Mouse (Mus musculus): ENCODE data around the gene Olfr462. TPM values are rescaled to one million over a fixed set of nuclear protein-coding genes. Genes with fewer than 3 reads are reported as not detected.

The Olfr462 gene
- polyA plus RNA-seq, 1 experiment from 2014 or later, result not detected

GRCm38 (mm10) chr11:87846968-87847600, 45.0 kb downstream of the Olfr462 start:
- Histone ChIP-seq H3K27me3 (replicated peaks) (no peaks in the 10 kb centered on the region), H3K4me2 (no peak overlapping the region), H3K9me3 (replicated peaks) (no peaks in the 10 kb centered on the region), H3K4me3 (replicated peaks) (no peak overlapping the region), H3K27ac (replicated peaks) (no peak overlapping the region), H3K36me3 (no peaks in the 10 kb centered on the region), H3K4me1 (no peaks in the 10 kb centered on the region), H3K9ac (replicated peaks) (no peak overlapping the region)
- no peak for ATAC-seq (ENCODE audit: low FRiP score)
- WGBS, result 86% methylated on average over 12 of the region's 12 CpGs

DNA sequence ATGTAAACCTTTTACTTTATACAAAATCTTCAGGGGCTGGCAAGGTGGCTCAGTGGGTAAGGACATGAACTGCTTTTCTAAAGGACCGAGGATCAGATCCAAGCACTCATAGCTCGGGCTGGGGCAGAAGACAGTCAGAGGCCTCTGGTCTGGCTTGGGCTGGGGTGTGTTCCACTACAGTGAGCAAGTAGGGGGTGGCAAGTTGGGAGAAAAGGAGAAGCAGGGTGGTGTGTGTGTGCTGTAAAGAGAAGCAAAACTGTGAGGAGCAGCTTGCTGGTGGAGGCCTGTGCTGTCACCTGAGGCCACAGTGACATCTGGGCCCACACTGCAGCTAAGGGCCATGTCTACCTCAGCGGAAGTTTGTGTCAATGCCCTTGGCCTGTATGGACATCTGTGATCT, 50.6 kb downstream of the Olfr462 start:
- 87% methylated on average over 3 of the region's 3 CpGs for WGBS
- Histone ChIP-seq H3K9ac (replicated peaks) (no peak overlapping the region), H3K27ac (replicated peaks) (no peak overlapping the region), H3K9me3 (replicated peaks) (no peaks in the 10 kb centered on the region), H3K4me1 (no peaks in the 10 kb centered on the region), H3K27me3 (replicated peaks) (no peaks in the 10 kb centered on the region), H3K4me2 (no peak overlapping the region), H3K4me3 (replicated peaks) (no peak overlapping the region), H3K36me3 (no peaks in the 10 kb centered on the region)
- ATAC-seq (ENCODE audit: low FRiP score), result no peak

- no peaks in the 10 kb centered on the region for H3K9me3 ChIP-seq (replicated peaks)
- H3K27ac ChIP-seq (replicated peaks), result no peak overlapping the region
- H3K9ac ChIP-seq (replicated peaks), result no peak overlapping the region
- H3K4me1 ChIP-seq, result no peaks in the 10 kb centered on the region
- no peaks in the 10 kb centered on the region for H3K36me3 ChIP-seq
- WGBS, result 90% methylated on average over 8 of the region's 8 CpGs
- no peak for ATAC-seq (ENCODE audit: low FRiP score)
- no peaks in the 10 kb centered on the region for H3K27me3 ChIP-seq (replicated peaks)
- no peak overlapping the region for H3K4me2 ChIP-seq
- no peak overlapping the region for H3K4me3 ChIP-seq (replicated peaks)
These were observed 51.4 kb downstream of the Olfr462 start for GRCm38 (mm10) chr11:87840676-87841075.

Other genes starting within 250 kb of the Olfr462 start
- 0.54 and 2.6 TPM in 2 replicates for gene Rnf43, start 229.5 kb downstream of the Olfr462 start, polyA plus RNA-seq (2015; fragmentation: Nextera tagmentation; extraction: Ambion mirVana)
- gene Supt4a, start 154.7 kb downstream of the Olfr462 start, polyA plus RNA-seq (2015; fragmentation: Nextera tagmentation; extraction: Ambion mirVana), result 129 and 144 TPM in 2 replicates
- 34.5 and 43.8 TPM in 2 replicates for gene Tspoap1, start 131.7 kb downstream of the Olfr462 start, polyA plus RNA-seq (2015; fragmentation: Nextera tagmentation; extraction: Ambion mirVana)
- 0.51 and 2.5 TPM in 2 replicates for gene Mpo, start 98.7 kb downstream of the Olfr462 start, polyA plus RNA-seq (2015; fragmentation: Nextera tagmentation; extraction: Ambion mirVana)
- 1.0 and 2.7 TPM in 2 replicates for gene Lpo, start 64.0 kb downstream of the Olfr462 start, polyA plus RNA-seq (2015; fragmentation: Nextera tagmentation; extraction: Ambion mirVana)
- gene Mks1, start 39.1 kb downstream of the Olfr462 start, polyA plus RNA-seq (2015; fragmentation: Nextera tagmentation; extraction: Ambion mirVana), result 12.1 and 12.4 TPM in 2 replicates
- 0.28 and 0.42 TPM in 2 replicates for gene Epx, start 16.7 kb downstream of the Olfr462 start, polyA plus RNA-seq (2015; fragmentation: Nextera tagmentation; extraction: Ambion mirVana)
- gene Olfr463, start 5.1 kb upstream of the Olfr462 start, polyA plus RNA-seq (2015; fragmentation: Nextera tagmentation; extraction: Ambion mirVana), result not detected in 2 replicates
- 0.08 and 0.13 TPM in 2 replicates for gene Olfr464, start 28.7 kb upstream of the Olfr462 start, polyA plus RNA-seq (2015; fragmentation: Nextera tagmentation; extraction: Ambion mirVana)
- 57.6 and 76.0 TPM in 2 replicates for gene Dynll2, start 95.3 kb upstream of the Olfr462 start, polyA plus RNA-seq (2015; fragmentation: Nextera tagmentation; extraction: Ambion mirVana)
- 183 and 211 TPM in 2 replicates for gene Srsf1, start 155.1 kb upstream of the Olfr462 start, polyA plus RNA-seq (2015; fragmentation: Nextera tagmentation; extraction: Ambion mirVana)
- gene Vezf1, start 176.0 kb upstream of the Olfr462 start, polyA plus RNA-seq (2015; fragmentation: Nextera tagmentation; extraction: Ambion mirVana), result 35.0 and 39.1 TPM in 2 replicates
- gene Cuedc1, start 205.8 kb upstream of the Olfr462 start, polyA plus RNA-seq (2015; fragmentation: Nextera tagmentation; extraction: Ambion mirVana), result 40.6 and 49.0 TPM in 2 replicates